Comparison of ENCODE assay signal across 12 mouse cellular contexts in the genomic region with DNA sequence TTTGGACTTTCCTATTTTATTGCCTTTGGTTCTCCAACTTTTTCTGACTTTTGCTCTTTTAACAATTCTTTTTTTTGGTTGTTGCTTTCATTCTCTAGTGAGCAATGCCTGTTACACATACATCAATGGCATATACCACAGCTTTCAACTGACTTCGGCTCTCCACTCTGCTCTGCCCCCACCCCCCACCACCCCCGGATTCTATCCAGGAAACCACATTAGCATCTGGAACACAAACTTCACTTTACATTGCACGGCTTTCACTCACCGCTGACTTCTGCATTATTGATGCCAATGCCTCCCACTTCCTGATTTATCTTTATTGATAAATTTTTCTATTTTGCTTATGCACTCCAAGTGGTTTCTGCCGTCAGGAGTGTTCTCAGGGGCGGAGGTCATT.
"Had no signal": no experiment of that assay in that cellular context is flagged by ENCODE, and none has a peak within 500 bp of the region (broad histone marks: within the 10 kb centered on the region; RNA-seq: fewer than 3 reads in every experiment).

No protein-coding gene starts in this region.

- ATAC-seq: midbrain, embryonic 15.5 days had no signal

- H3K9ac ChIP-seq: limb, embryonic 15.5 days; liver, embryonic 14.5 days; midbrain, embryonic 15.5 days had no signal

- H3K27me3 ChIP-seq: limb, embryonic 15.5 days; megakaryocyte, embryonic 14.5 days; midbrain, embryonic 15.5 days had no signal

- DNase-seq: kidney, adult 18-20 months; kidney, postnatal 10 days; lung, adult 18-20 months; lung, postnatal 36 days; thymus, postnatal 14 days had no signal

- H3K4me2 ChIP-seq: limb, embryonic 15.5 days; midbrain, embryonic 11.5 days; midbrain, embryonic 15.5 days had no signal

- H3K4me1 ChIP-seq: limb, embryonic 15.5 days had no signal

- H3K36me3 ChIP-seq: limb, embryonic 15.5 days; midbrain, embryonic 15.5 days had no signal

- H3K27ac ChIP-seq: left cerebral cortex, adult 2 months; limb, embryonic 15.5 days; liver, embryonic 14.5 days; midbrain, embryonic 15.5 days; stomach, postnatal 0 days had no signal

- H3K9me3 ChIP-seq: limb, embryonic 15.5 days; midbrain, embryonic 15.5 days had no signal

- H3K4me3 ChIP-seq: left cerebral cortex, adult 2 months; limb, embryonic 15.5 days; megakaryocyte, embryonic 14.5 days; midbrain, embryonic 15.5 days had no signal
